Comparison of ENCODE assay signal across 14 mouse cellular contexts in genomic region chr17:27167545-27167944, GRCm38 (mm10). TPM values are rescaled to one million over a fixed set of nuclear protein-coding genes. Genes with fewer than 3 reads are reported as not detected.
DNase-seq lines count a peak whose midpoint lies in the region; ATAC-seq and TF ChIP-seq lines count a peak whose summit lies in the region.
"Had no signal": no experiment of that assay in that cellular context is flagged by ENCODE, and none has a peak within 500 bp of the region (broad histone marks: within the 10 kb centered on the region; RNA-seq: fewer than 3 reads in every experiment).

Gene Ip6k3, minus strand, starts transcription at chr17:27167795.

- peak; percentile 55; the same call in 1 of the 2 replicates for TF ChIP-seq POLR2A in CH12.LX (IDR thresholded peaks at IDR 0.05; ENCODE audit: low read depth, low read length)

- TF ChIP-seq EP300 in CH12.LX (IDR thresholded peaks at IDR 0.05; ENCODE audit: low read length): peak; percentile 83

- H3K79me2 ChIP-seq in CH12.LX (replicated peaks; ENCODE audit: control insufficient read depth, extremely low read depth, insufficient read depth, poor library complexity, severe bottlenecking): peaks cover 42% of the 10 kb centered on the region

- no peak for TF ChIP-seq CTCF in CH12.LX (conservative IDR thresholded peaks at IDR 0.05 in 1 of 2, IDR thresholded peaks at IDR 0.05 in 1 of 2; ENCODE audit: low read depth in 2 of 2, low read length in 2 of 2)

- DNase-seq in hindbrain, embryonic 10.5 days (ENCODE audit: low spot score): no peak
- no peak for DNase-seq in CH12.LX (ENCODE audit: extremely low read depth)
- peak; percentile 80 for DNase-seq in gastrocnemius, adult 18-20 months (ENCODE audit: low spot score)
- peak; percentile 18 to 45 for DNase-seq in lung, adult 18-20 months
- no peak for DNase-seq in urinary bladder, postnatal 10 days (ENCODE audit: low spot score)
- DNase-seq in urinary bladder, postnatal 25 days (ENCODE audit: low spot score): no peak
- DNase-seq in left cerebral cortex, postnatal 36 days (ENCODE audit: low spot score in 2 of 2): no peak
- DNase-seq: adrenal gland, adult 8-10 months; liver, embryonic 13.5 days; thymus, postnatal 25 days had no signal

- H3K4me2 ChIP-seq in hindbrain, embryonic 13.5 days: no peak within 1 kb of the TSS
- H3K4me2 ChIP-seq in CH12.LX (ENCODE audit: insufficient read depth, low read depth, poor library complexity, severe bottlenecking): peak within 1 kb of the TSS; percentile 71
- H3K4me2 ChIP-seq: hindbrain, embryonic 14.5 days had no signal

- intact Hi-C loops in left cerebral cortex, postnatal 36 days (cut with DNase I): loop anchor here (5.0 kb wide), 1 partner anchor 350 kb away; no protein-coding TSS in a partner anchor

- in situ Hi-C loops in CH12.LX (cut with MboI; ENCODE audit: low pct_ligation_motif_present, low pct_unique_long_range_greater_than_20kb, low sequenced_read_pairs): loop anchor here (10.0 kb wide), 1 partner anchor 157 kb away; no protein-coding TSS in a partner anchor

- peaks cover 25% of the 10 kb centered on the region for H3K4me1 ChIP-seq in hindbrain, embryonic 10.5 days (replicated peaks)
- peaks cover 15% of the 10 kb centered on the region for H3K4me1 ChIP-seq in hindbrain, embryonic 13.5 days (replicated peaks)
- H3K4me1 ChIP-seq in CH12.LX (ENCODE audit: control insufficient read depth in 1 of 2, insufficient read depth in 2 of 2): peaks cover 52 to 82% of the 10 kb centered on the region in 2 experiments

- dilution Hi-C loops in CH12.LX (cut with MboI; ENCODE audit: extremely low pct_ligation_motif_present, extremely low pct_unique_long_range_greater_than_20kb, low sequenced_read_pairs): no loop called here

- H3K27me3 ChIP-seq in hindbrain, embryonic 10.5 days (ENCODE audit: insufficient read depth, poor library complexity, severe bottlenecking): no peaks in the 10 kb centered on the region
- no peaks in the 10 kb centered on the region for H3K27me3 ChIP-seq in hindbrain, embryonic 13.5 days
- H3K27me3 ChIP-seq in CH12.LX (replicated peaks): no peaks in the 10 kb centered on the region
- H3K27me3 ChIP-seq: Patski had no signal

- no peak for ATAC-seq in hindbrain, embryonic 13.5 days (ENCODE audit: low FRiP score)
- ATAC-seq: CD4-positive, CD25-positive, alpha-beta regulatory T cell, adult 4 months; Patski had no signal

- H3K9ac ChIP-seq in hindbrain, embryonic 13.5 days: no peak within 1 kb of the TSS
- peak within 1 kb of the TSS; percentile 68 for H3K9ac ChIP-seq in CH12.LX (ENCODE audit: insufficient read depth, low read depth)
- H3K9ac ChIP-seq: hindbrain, embryonic 14.5 days; liver, embryonic 13.5 days had no signal

- no peak within 1 kb of the TSS for H3K4me3 ChIP-seq in hindbrain, embryonic 10.5 days
- no peak within 1 kb of the TSS for H3K4me3 ChIP-seq in hindbrain, embryonic 13.5 days
- H3K4me3 ChIP-seq in CH12.LX (replicated peaks in 1 of 3; ENCODE audit: low read depth in 2 of 3, low read length in 2 of 3, poor library complexity in 1 of 3): peak within 1 kb of the TSS; percentile 55 to 77 (median 75)
- H3K4me3 ChIP-seq: liver, embryonic 13.5 days had no signal

- H3K27ac ChIP-seq in hindbrain, embryonic 10.5 days: peak within 1 kb of the TSS; percentile 26; the same call in 1 of the 2 replicates
- H3K27ac ChIP-seq in hindbrain, embryonic 13.5 days: no peak within 1 kb of the TSS
- peak within 1 kb of the TSS; percentile 94 for H3K27ac ChIP-seq in CH12.LX (ENCODE audit: insufficient read depth, low read depth)
- H3K27ac ChIP-seq: hindbrain, embryonic 14.5 days had no signal

- 62% methylated on average over 4 of the region's 4 CpGs for WGBS in hindbrain, embryonic 10.5 days
- 60% methylated on average over 4 of the region's 4 CpGs for WGBS in hindbrain, embryonic 13.5 days

- no peak for TF ChIP-seq RAD21 in CH12.LX (IDR thresholded peaks at IDR 0.05; ENCODE audit: low read depth, low read length)

- no peaks in the 10 kb centered on the region for H3K9me3 ChIP-seq in hindbrain, embryonic 10.5 days
- no peaks in the 10 kb centered on the region for H3K9me3 ChIP-seq in hindbrain, embryonic 13.5 days
- no peaks in the 10 kb centered on the region for H3K9me3 ChIP-seq in CH12.LX (replicated peaks; ENCODE audit: low read length)
- H3K9me3 ChIP-seq: liver, embryonic 13.5 days had no signal

- H3K36me3 ChIP-seq in hindbrain, embryonic 10.5 days: no peaks in the 10 kb centered on the region
- no peaks in the 10 kb centered on the region for H3K36me3 ChIP-seq in hindbrain, embryonic 13.5 days
- H3K36me3 ChIP-seq in CH12.LX (replicated peaks in 1 of 2; ENCODE audit: control insufficient read depth in 1 of 2, insufficient read depth in 1 of 2, low read length in 1 of 2): peaks cover 13 to 31% of the 10 kb centered on the region in 2 experiments
- H3K36me3 ChIP-seq: liver, embryonic 13.5 days had no signal

TF ChIP-seq in CH12.LX, 34 proteins besides CTCF, POLR2A, EP300 and RAD21:
- TF ChIP-seq CHD1 (IDR thresholded peaks at IDR 0.05; ENCODE audit: low read depth, low read length) (no peak), SMC3 (IDR thresholded peaks at IDR 0.05; ENCODE audit: low read depth, low read length) (no peak), E2F4 (IDR thresholded peaks at IDR 0.05; ENCODE audit: insufficient replicate concordance, low read depth, low read length) (no peak), JUN (IDR thresholded peaks at IDR 0.05; ENCODE audit: insufficient read depth, low read depth, low read length) (no peak), CHD2 (IDR thresholded peaks at IDR 0.05; ENCODE audit: low read length) (peak; percentile 68), TBP (conservative IDR thresholded peaks at IDR 0.05; ENCODE audit: low read depth, low read length) (0 out of 2 replicates have a peak, but pooled peaks have one; percentile 5), SIN3A (IDR thresholded peaks at IDR 0.05; ENCODE audit: low read length) (peak; percentile 71), MAZ (IDR thresholded peaks at IDR 0.05; ENCODE audit: low read depth, low read length) (peak; percentile 86), USF2 (conservative IDR thresholded peaks at IDR 0.05; ENCODE audit: low read depth, low read length) (no peak), TCF12 (IDR thresholded peaks at IDR 0.05; ENCODE audit: low read depth, low read length) (peak; percentile 93), USF1 (IDR thresholded peaks at IDR 0.05; ENCODE audit: low read depth, low read length) (peak; percentile 40), ZMIZ1 (IDR thresholded peaks at IDR 0.05; ENCODE audit: low read depth, low read length) (peak; percentile 66), MXI1 (IDR thresholded peaks at IDR 0.05; ENCODE audit: low read depth, low read length) (peak; percentile 35; the same call in 1 of the 2 replicates), BHLHE40 (IDR thresholded peaks at IDR 0.05; ENCODE audit: low read depth, low read length) (peak; percentile 52), UBTF (IDR thresholded peaks at IDR 0.05; ENCODE audit: low read depth, low read length) (0 out of 2 replicates have a peak, but pooled peaks have one; percentile 52), RCOR1 (conservative IDR thresholded peaks at IDR 0.05; ENCODE audit: low read depth, low read length) (0 out of 2 replicates have a peak, but pooled peaks have one; percentile 32), IRF4 (IDR thresholded peaks at IDR 0.05; ENCODE audit: low read depth, low read length) (peak; percentile 77), ELF1 (IDR thresholded peaks at IDR 0.05; ENCODE audit: low read depth, low read length) (peak; percentile 13; the same call in 1 of the 2 replicates), MEF2A (IDR thresholded peaks at IDR 0.05; ENCODE audit: borderline replicate concordance, low read depth, low read length) (peak; percentile 75), JUND (conservative IDR thresholded peaks at IDR 0.05; ENCODE audit: low read depth, low read length) (no peak), ZC3H11A (IDR thresholded peaks at IDR 0.05; ENCODE audit: low read depth, low read length) (no peak), MAFK (IDR thresholded peaks at IDR 0.05; ENCODE audit: insufficient replicate concordance, low read length) (0 out of 2 replicates have a peak, but pooled peaks have one; percentile 24), NELFE (IDR thresholded peaks at IDR 0.05; ENCODE audit: low read depth, low read length) (peak; percentile 60), NRF1 (IDR thresholded peaks at IDR 0.05; ENCODE audit: low read depth, low read length) (0 out of 2 replicates have a peak, but pooled peaks have one; percentile 18), MAX (IDR thresholded peaks at IDR 0.05; ENCODE audit: low read length) (peak; percentile 50; the same call in 1 of the 2 replicates), ZNF384 (IDR thresholded peaks at IDR 0.05; ENCODE audit: low read depth, low read length) (no peak), MYC (IDR thresholded peaks at IDR 0.05; ENCODE audit: low read depth, low read length) (no peak), ETS1 (conservative IDR thresholded peaks at IDR 0.05; ENCODE audit: low read depth, low read length) (peak; percentile 86), POLR2AphosphoS2 (IDR thresholded peaks at IDR 0.05; ENCODE audit: low read depth, low read length) (no peak), PAX5 (IDR thresholded peaks at IDR 0.05; ENCODE audit: low read length) (no peak)

RNA-seq across cellular contexts. Expression of gene Ip6k3, which starts in this region (rescaled TPM):
- 0.06 and 0.31 TPM in 2 replicates for polyA plus RNA-seq in hindbrain, embryonic 10.5 days (2016; fragmentation: Nextera tagmentation; extraction: Ambion mirVana)
- 0.45 and 0.58 TPM in 2 replicates for polyA plus RNA-seq in hindbrain, embryonic 13.5 days (2015; fragmentation: Nextera tagmentation; extraction: Ambion mirVana)
- total RNA-seq in CH12.LX (2012; rRNA removed): 43.4 and 65.7 TPM in 2 replicates
- total RNA-seq in CH12.LX (2014; rRNA removed): 25.9 and 26.3 TPM in 2 replicates
- polyA plus RNA-seq in CH12.LX (2012; ENCODE audit: insufficient read length, low read depth): 49.6 and 53.9 TPM in 2 replicates
- total RNA-seq in gastrocnemius, adult 18-20 months (2021): 10 to 100 TPM; 29.8 to 66.9 TPM
- total RNA-seq in left cerebral cortex, postnatal 36 days (2021): under 1 TPM; 0.23 to 0.81 TPM
- polyA plus RNA-seq: CD4-positive, CD25-positive, alpha-beta regulatory T cell, adult 4 months had no signal

Comparison
In these comparisons a context has a peak if more than half of its experiments do, and no peak if none do; other contexts are left out.
1. RNA of gene Ip6k3 (total RNA-seq): 29.8 to 66.9 TPM in gastrocnemius, adult 18-20 months and 25.9 to 65.7 TPM in CH12.LX; 0.23 to 0.81 TPM in left cerebral cortex, postnatal 36 days; every median in the first group is over 10 times any median in the second.
2. RNA of gene Ip6k3 (polyA plus RNA-seq): 49.6 to 53.9 TPM in CH12.LX; 0.45 to 0.58 TPM in hindbrain, embryonic 13.5 days and 0.06 to 0.31 TPM in hindbrain, embryonic 10.5 days; every median in the first group is over 10 times any median in the second.
3. DNase-seq: peak in gastrocnemius, adult 18-20 months (single experiment) and lung, adult 18-20 months (2 of 2); none in hindbrain, embryonic 10.5 days (single experiment), CH12.LX (single experiment), urinary bladder, postnatal 10 days (single experiment), urinary bladder, postnatal 25 days (single experiment) and left cerebral cortex, postnatal 36 days (0 of 2).
4. H3K4me3 ChIP-seq: peak in CH12.LX (3 of 3); none in hindbrain, embryonic 10.5 days (single experiment) and hindbrain, embryonic 13.5 days (single experiment).